Mouse (Mus musculus): ENCODE data around the gene Grap. TPM values are rescaled to one million over a fixed set of nuclear protein-coding genes. Genes with fewer than 3 reads are reported as not detected.
A peak's percentile ranks its signal among the peaks of the same experiment; 100 is the strongest.

Gene Grap
- polyA plus RNA-seq, 1 experiment from 2014 or later: 11.7 TPM

DNA sequence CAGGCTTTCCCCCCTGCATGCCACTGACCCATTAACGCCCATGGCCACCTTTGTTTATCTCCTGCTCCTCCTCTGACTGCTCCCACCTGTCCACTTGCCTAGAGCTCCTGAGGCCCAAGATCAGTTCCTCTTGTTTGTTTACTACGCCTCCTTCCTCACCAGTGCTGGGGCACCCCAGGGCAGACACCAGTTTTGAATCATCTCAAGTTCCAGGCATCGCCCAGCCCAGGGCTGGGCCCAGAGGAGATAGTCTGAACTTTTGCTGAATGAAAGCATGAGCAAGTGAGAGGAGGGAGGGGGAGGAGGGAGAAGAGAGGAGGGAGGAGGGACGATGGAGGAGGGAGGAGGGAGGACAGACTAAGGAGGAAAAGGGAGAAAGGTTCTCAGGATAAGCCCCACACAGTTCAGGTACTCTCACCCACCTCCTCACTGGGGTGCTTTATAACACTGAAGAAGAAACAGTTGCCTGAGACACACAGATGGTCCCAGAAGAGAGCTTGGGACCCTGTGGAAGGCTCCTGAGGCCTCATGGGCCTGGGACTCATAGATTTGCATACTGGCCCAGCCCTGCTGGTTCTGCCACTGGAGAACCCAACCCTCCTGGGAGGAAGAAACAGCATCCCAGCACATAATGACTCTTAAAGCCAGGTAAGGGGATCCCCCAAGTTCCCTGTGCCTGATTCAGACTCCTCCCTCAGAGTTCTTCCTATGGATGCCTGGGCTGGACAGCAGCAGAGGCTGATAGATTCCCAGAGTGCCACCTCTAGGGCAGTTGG lies 26.2 kb downstream of the Grap start:
- no peak for ATAC-seq (replicated peaks)
- H3K9me3 ChIP-seq: no peaks in the 10 kb centered on the region
- H3K4me2 ChIP-seq: no peak overlapping the region
- H3K27ac ChIP-seq: no peak overlapping the region
- 73% methylated on average over 4 of the region's 4 CpGs for WGBS
- H3K36me3 ChIP-seq (replicated peaks): no peaks in the 10 kb centered on the region
- no peak overlapping the region for H3K4me3 ChIP-seq
- peaks cover 13% of the 10 kb centered on the region for H3K4me1 ChIP-seq
- H3K27me3 ChIP-seq (replicated peaks): peaks cover 18% of the 10 kb centered on the region
- no peak overlapping the region for H3K9ac ChIP-seq

DNA sequence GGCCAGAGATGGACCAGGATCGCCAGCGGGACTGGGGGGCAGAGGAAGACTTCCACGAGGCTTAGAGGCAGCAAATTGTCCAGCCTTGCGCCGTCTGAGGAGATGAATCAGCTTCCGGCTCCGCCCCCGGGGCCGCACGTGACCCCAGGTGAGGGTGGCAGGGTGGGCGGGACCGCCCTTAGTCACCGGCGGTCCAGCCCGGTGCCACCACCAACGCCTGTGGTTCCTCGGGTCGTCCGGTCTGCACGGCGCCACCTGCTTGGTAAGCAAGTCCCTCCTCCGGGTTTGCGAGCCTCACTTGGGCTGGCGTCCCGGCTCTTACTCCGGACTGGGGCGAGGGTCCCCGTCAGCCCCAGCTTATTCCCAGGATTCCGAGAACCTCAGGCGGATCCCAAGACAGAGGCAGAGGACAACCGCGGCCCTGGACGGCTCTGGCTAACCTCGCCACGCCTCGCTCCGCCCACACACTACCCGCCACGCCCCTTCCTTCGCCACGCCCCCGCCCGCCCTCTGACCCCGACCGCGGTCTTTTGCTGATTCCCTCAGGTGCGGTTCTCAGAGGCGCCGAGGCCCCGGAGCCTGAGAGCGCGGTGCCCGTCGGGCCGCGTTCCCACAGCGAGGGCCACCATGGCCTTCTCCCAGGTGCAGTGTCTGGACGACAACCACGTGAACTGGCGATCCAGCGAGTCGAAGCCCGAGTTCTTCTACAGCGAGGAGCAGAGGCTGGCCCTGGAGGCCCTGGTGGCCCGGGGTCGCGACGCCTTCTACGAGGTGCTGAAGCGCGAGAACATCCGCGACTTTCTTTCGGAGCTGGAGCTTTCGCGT lies 31.1 kb downstream of the Grap start, which contains the start of gene Fam83g:
Gene Fam83g, plus strand, starts transcription at position 185 of the 825 bp plus-strand sequence.
- 0 out of 2 replicates have a peak, but pooled peaks have one; percentile 30 for ATAC-seq (replicated peaks)
- peak within 1 kb of the TSS; percentile 50 for H3K4me2 ChIP-seq
- H3K27me3 ChIP-seq (replicated peaks): peaks cover 37% of the 10 kb centered on the region
- H3K27ac ChIP-seq: no peak within 1 kb of the TSS
- H3K4me3 ChIP-seq: peak within 1 kb of the TSS; percentile 32
- H3K36me3 ChIP-seq (replicated peaks): no peaks in the 10 kb centered on the region
- H3K9me3 ChIP-seq: no peaks in the 10 kb centered on the region
- no peak within 1 kb of the TSS for H3K9ac ChIP-seq
- H3K4me1 ChIP-seq: peaks cover 8% of the 10 kb centered on the region; the same call in 1 of the 2 replicates
- WGBS: 2% methylated on average over 76 of the region's 76 CpGs

DNA sequence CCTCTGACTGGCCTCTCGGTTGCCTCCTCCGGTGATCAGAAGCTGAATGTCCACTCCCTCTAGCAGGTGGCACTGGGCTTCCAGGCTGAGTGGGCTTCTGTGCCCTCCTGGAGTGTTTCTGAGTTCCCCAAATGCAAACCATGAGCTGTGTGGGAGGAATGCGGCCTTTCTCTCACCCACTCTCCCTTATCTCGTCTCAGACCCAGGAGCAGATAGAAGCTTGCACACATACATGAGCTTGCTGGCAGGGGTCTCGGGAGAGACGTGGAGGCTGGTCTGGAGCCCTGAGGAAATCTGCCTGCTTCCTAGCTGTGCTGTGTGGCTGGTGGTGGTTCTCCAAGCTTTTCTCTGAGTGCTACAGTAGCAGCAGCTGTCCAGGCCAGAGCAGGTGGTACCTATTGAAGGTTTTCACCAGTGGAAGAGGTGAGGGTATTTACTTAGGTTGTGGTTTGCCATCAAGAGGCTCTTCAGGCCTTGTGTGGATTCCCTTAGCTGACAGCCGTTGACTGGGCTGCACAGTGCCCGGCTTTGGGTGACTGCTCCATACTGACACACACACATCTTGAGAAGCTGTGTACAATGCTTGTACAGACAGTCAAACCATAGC lies 32.2 kb downstream of the Grap start:
- ATAC-seq (replicated peaks): no peak
- WGBS: 72% methylated on average over 8 of the region's 8 CpGs
- peaks cover 37% of the 10 kb centered on the region for H3K27me3 ChIP-seq (replicated peaks)
- no peak overlapping the region for H3K27ac ChIP-seq
- no peaks in the 10 kb centered on the region for H3K9me3 ChIP-seq
- H3K4me2 ChIP-seq: no peak overlapping the region
- H3K4me3 ChIP-seq: no peak overlapping the region
- H3K36me3 ChIP-seq (replicated peaks): no peaks in the 10 kb centered on the region
- no peak overlapping the region for H3K9ac ChIP-seq
- H3K4me1 ChIP-seq: peaks cover 8% of the 10 kb centered on the region; the same call in 1 of the 2 replicates

DNA sequence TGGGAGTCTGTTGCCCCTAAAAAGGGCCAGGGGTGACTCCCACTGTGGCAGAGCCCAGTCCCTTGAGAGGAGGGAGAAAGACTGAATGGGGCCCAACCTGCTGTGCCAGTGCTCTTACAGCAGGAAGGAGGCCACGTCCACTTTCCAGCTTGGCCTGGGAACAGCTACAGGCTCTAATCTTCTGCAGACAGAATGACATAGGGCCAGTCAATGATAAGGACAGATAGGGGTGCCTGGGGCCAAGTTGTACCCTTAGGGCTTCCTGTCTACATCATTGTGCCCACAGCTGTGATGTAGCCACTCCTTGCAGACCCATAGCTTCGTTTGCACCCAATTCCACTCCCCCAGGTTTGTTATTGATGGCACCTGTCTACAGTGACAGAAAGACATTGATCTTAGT lies 33.1 kb downstream of the Grap start:
- ATAC-seq (replicated peaks): no peak
- 64% methylated on average over 2 of the region's 2 CpGs for WGBS
- H3K9ac ChIP-seq: no peak overlapping the region
- no peak overlapping the region for H3K4me2 ChIP-seq
- no peaks in the 10 kb centered on the region for H3K9me3 ChIP-seq
- H3K4me3 ChIP-seq: no peak overlapping the region
- H3K4me1 ChIP-seq: peaks cover 8% of the 10 kb centered on the region; the same call in 1 of the 2 replicates
- H3K27ac ChIP-seq: no peak overlapping the region
- H3K36me3 ChIP-seq (replicated peaks): no peaks in the 10 kb centered on the region
- peaks cover 37% of the 10 kb centered on the region for H3K27me3 ChIP-seq (replicated peaks)

DNA sequence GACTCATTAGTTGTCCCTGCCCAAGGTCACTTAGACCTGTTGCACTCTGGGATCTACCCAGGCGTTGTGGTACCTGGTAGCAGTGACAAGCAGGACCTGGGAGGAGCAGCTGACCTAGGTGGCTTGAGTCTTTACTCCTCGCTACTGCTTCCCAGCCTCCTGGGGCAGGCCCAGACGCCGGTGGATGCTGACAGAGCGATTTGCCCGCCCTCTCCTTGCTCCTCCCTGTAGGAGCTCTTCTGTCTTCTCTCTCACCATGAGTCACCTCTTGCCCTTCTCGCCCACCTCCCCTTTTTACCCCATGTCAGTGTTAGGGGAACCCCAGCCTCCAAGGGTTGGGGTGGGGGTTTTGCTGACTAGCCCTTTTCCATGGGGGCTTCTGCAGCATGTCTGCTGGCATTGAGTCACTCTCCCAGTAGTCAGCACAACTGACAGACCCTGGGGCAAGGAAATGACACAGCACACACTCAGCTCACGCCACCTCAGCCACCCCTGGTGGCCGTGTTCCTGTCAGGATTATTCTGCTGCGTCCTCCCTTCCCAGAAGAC lies 33.9 kb downstream of the Grap start:
- Histone ChIP-seq H3K4me1 (peaks cover 8% of the 10 kb centered on the region; the same call in 1 of the 2 replicates), H3K27ac (no peak overlapping the region), H3K4me2 (no peak overlapping the region), H3K9me3 (no peaks in the 10 kb centered on the region), H3K36me3 (replicated peaks) (no peaks in the 10 kb centered on the region), H3K4me3 (no peak overlapping the region), H3K9ac (no peak overlapping the region), H3K27me3 (replicated peaks) (peaks cover 37% of the 10 kb centered on the region)
- ATAC-seq (replicated peaks): no peak
- 48% methylated on average over 10 of the region's 10 CpGs for WGBS

DNA sequence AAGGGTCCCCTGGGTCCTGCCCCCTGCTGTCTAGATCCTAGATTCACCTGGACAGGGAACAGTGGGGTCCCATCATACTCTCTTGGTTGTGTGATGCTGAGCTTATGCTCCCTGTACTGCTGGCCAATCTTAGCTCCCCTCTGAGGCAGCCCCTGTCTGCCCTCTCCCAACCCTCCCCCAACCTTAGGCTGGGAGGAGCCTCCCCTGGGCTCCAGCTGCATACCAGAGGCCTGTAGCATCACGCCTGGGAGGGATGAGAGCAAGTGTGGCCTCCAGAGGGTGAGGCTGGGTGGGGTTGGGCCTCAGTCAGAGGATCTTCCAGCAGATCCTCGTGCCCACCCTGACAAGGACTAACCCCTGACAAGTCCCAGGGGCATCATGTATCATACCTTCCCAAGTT lies 34.5 kb downstream of the Grap start:
- Histone ChIP-seq H3K36me3 (replicated peaks) (no peaks in the 10 kb centered on the region), H3K4me2 (no peak overlapping the region), H3K4me3 (no peak overlapping the region), H3K4me1 (peaks cover 8% of the 10 kb centered on the region; the same call in 1 of the 2 replicates), H3K9me3 (no peaks in the 10 kb centered on the region), H3K9ac (no peak overlapping the region), H3K27ac (no peak overlapping the region), H3K27me3 (replicated peaks) (peaks cover 36% of the 10 kb centered on the region)
- ATAC-seq (replicated peaks): no peak
- WGBS: 67% methylated on average over 2 of the region's 2 CpGs

DNA sequence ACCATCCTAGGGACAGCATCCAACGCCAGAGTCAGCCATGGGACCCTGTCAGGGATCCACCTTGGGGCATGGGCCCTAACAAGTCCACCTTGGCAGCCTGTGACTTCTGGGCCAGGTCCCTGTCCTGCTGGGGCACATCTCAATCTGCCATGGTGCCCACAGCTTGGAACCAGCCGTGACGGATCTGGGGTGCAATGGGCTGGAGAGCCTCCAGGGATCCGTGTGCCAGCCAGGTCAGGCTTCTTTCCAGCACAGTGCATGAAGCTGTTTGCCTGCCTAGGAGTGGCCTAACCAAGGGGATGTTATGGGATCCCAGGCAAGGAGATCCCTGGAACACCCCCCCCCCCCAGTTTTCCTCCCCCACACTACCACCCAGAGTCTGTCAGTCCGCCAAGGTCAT lies 39.9 kb downstream of the Grap start:
- no peak overlapping the region for H3K4me3 ChIP-seq
- no peak overlapping the region for H3K4me2 ChIP-seq
- WGBS: 95% methylated on average over 5 of the region's 5 CpGs
- no peaks in the 10 kb centered on the region for H3K4me1 ChIP-seq
- ATAC-seq (replicated peaks): no peak
- H3K9ac ChIP-seq: no peak overlapping the region
- no peaks in the 10 kb centered on the region for H3K27me3 ChIP-seq (replicated peaks)
- no peaks in the 10 kb centered on the region for H3K9me3 ChIP-seq
- no peaks in the 10 kb centered on the region for H3K36me3 ChIP-seq (replicated peaks)
- H3K27ac ChIP-seq: no peak overlapping the region

DNA sequence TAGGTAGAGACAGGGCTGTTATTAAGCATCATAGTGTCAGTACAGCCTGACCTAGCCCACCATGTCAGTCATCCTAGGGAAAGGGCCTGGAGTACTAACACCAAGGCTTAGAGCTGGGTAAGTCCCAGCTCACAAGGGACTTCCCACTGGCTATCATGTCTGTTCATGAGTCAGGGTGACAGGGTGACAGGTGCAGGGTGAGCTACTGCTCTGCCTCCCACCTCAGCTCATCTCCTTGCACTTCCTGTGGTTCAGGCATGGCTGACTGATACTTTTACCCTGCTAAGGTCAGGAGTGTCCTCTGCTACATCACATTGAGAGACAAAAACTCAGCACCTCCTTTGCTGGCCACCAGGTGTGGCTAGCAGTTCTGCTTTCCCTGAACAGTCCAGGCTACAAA lies 45.8 kb downstream of the Grap start:
- H3K27ac ChIP-seq: no peak overlapping the region
- no peaks in the 10 kb centered on the region for H3K36me3 ChIP-seq (replicated peaks)
- no peak overlapping the region for H3K4me2 ChIP-seq
- H3K9ac ChIP-seq: no peak overlapping the region
- H3K9me3 ChIP-seq: no peaks in the 10 kb centered on the region
- no peak overlapping the region for H3K4me3 ChIP-seq
- H3K27me3 ChIP-seq (replicated peaks): no peaks in the 10 kb centered on the region
- no peaks in the 10 kb centered on the region for H3K4me1 ChIP-seq
- no peak for ATAC-seq (replicated peaks)

DNA sequence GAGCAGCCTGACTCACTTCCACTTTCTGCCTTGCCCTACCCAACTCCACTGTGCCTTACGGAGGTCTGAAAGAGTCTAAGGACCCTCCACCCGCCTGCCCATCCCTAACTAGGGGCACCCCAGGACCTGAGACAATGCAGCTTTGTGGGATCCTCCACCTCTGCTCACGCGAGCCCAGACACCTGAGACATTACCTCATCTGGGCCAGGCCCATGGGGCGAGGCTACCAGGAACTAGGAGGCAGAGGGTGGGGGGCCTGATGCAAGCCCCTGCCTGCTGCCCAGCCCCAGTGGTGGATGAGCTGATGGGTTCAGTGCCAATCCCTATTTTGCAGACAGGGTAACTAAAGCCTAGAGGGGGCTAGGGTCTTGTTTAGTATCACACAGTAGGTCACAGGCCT lies 46.4 kb downstream of the Grap start:
- no peaks in the 10 kb centered on the region for H3K36me3 ChIP-seq (replicated peaks)
- no peak overlapping the region for H3K4me2 ChIP-seq
- H3K27me3 ChIP-seq (replicated peaks): no peaks in the 10 kb centered on the region
- 87% methylated on average over 5 of the region's 5 CpGs for WGBS
- H3K4me3 ChIP-seq: no peak overlapping the region
- no peak overlapping the region for H3K9ac ChIP-seq
- H3K27ac ChIP-seq: no peak overlapping the region
- no peak for ATAC-seq (replicated peaks)
- no peaks in the 10 kb centered on the region for H3K4me1 ChIP-seq
- no peaks in the 10 kb centered on the region for H3K9me3 ChIP-seq

DNA sequence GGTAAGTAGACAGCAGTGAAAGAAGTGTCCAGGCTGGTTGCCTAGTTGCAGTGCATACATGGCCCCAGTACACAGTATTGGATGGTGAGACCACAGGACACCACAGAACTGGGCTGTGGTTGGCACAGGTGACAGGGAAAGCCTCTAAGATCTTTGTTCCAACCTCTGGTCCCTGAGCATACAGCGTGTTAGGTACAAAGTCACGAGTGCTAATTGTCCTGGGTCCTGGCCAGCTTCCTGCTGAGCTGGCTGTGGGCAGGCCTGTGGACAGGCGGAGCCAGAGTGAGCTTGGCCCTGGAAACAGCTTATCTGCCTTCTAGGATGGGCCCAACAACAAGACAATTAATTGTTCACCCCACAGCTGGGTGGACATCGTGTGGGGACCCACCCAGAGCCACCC lies 46.9 kb downstream of the Grap start:
- H3K27me3 ChIP-seq (replicated peaks): no peaks in the 10 kb centered on the region
- H3K4me1 ChIP-seq: no peaks in the 10 kb centered on the region
- no peaks in the 10 kb centered on the region for H3K36me3 ChIP-seq (replicated peaks)
- H3K4me3 ChIP-seq: no peak overlapping the region
- ATAC-seq (replicated peaks): no peak
- 52% methylated on average over 4 of the region's 4 CpGs for WGBS
- H3K4me2 ChIP-seq: no peak overlapping the region
- no peak overlapping the region for H3K9ac ChIP-seq
- no peak overlapping the region for H3K27ac ChIP-seq
- no peaks in the 10 kb centered on the region for H3K9me3 ChIP-seq

DNA sequence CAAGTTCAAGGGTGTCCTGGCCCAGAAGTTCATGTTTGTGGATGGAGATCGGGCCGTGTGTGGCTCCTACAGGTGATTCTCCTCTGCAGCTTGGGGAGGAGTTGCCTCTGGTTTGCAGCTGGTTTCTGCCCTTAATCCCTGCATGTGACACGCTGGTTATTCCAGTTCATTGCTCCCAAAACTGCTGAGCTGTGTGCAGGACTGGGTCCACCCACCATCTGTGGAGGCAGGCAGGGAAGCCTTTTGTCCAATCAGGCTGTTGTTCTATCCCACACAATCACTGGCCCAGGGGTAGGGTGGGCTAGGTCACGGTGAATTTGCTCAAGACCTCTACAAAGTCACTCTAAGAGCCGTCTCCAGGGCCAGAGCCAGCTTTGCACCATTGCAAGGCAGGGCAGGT lies 48.6 kb downstream of the Grap start:
- no peaks in the 10 kb centered on the region for H3K4me1 ChIP-seq
- H3K9ac ChIP-seq: no peak overlapping the region
- no peak overlapping the region for H3K27ac ChIP-seq
- WGBS: 39% methylated on average over 5 of the region's 5 CpGs
- no peak overlapping the region for H3K4me3 ChIP-seq
- no peak overlapping the region for H3K4me2 ChIP-seq
- H3K36me3 ChIP-seq (replicated peaks): no peaks in the 10 kb centered on the region
- H3K27me3 ChIP-seq (replicated peaks): no peaks in the 10 kb centered on the region
- H3K9me3 ChIP-seq: no peaks in the 10 kb centered on the region
- ATAC-seq (replicated peaks): no peak

DNA sequence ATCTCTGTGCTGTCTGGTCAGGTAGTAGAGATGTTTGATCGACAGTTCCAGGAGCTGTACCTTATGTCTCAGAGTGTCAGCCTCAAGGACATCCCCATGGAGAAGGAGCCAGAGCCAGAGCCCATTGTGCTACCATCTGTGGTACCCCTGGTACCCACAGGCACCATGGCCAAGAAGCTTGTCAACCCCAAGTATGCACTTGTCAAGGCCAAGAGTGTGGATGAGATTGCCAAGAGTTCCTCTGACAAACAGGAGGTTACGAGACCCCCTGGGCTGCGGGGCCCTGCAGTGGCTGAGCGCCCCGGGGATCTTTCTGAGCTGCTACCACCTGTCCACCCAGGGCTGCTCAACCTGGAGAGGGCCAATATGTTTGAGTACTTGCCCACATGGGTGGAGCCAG lies 49.4 kb downstream of the Grap start:
- Histone ChIP-seq H3K27ac (no peak overlapping the region), H3K36me3 (replicated peaks) (no peaks in the 10 kb centered on the region), H3K9ac (no peak overlapping the region), H3K9me3 (no peaks in the 10 kb centered on the region), H3K4me3 (no peak overlapping the region), H3K4me2 (no peak overlapping the region), H3K27me3 (replicated peaks) (no peaks in the 10 kb centered on the region), H3K4me1 (no peaks in the 10 kb centered on the region)
- no peak for ATAC-seq (replicated peaks)
- 100% methylated on average over 5 of the region's 5 CpGs for WGBS

Measured in midbrain, embryonic 15.5 days (tissue).